Mouse (Mus musculus) bone marrow macrophage, adult 2 months (primary cell): ENCODE data around the gene Fgfr2. TPM values are rescaled to one million over a fixed set of nuclear protein-coding genes. Genes with fewer than 3 reads are reported as not detected.

ENCODE experiments used
- H3K27ac ChIP-seq: 2 replicates; pipeline ENCODE4 v1.5.1; 2012; ENCODE audit warnings: low read depth, low read length; ENCODE audit not compliant: insufficient read depth
- H3K4me1 ChIP-seq: 2 replicates; pipeline ENCODE4 v1.6.1; 2012; ENCODE audit warnings: low read length; ENCODE audit not compliant: control insufficient read depth, insufficient read depth
- H3K4me3 ChIP-seq: 2 replicates; pipeline ENCODE4 v1.5.1; 2012; ENCODE audit warnings: mild to moderate bottlenecking, low read length, moderate library complexity; ENCODE audit not compliant: insufficient read depth
- CTCF ChIP-seq: IDR thresholded peaks from 2 replicates; pipeline ENCODE4 v1.5.1; 2012; ENCODE audit warnings: low read depth, mild to moderate bottlenecking, low read length, moderate library complexity
- POLR2A ChIP-seq: IDR thresholded peaks from 2 replicates; pipeline ENCODE4 v1.6.1; 2012; ENCODE audit warnings: mild to moderate bottlenecking, low read depth, low read length, borderline replicate concordance
- polyA plus RNA-seq: library from polyadenylated mRNA; stranded (reverse); fragments of >200 nt; gene quantifications from 2 replicates; pipeline ENCODE4 v1.2.4, GENCODE M21; 2012; ENCODE audit not compliant: missing spikeins, insufficient read depth, insufficient read length

The Fgfr2 gene
- polyA plus RNA-seq, 1 experiment: 0.27 TPM

DNA sequence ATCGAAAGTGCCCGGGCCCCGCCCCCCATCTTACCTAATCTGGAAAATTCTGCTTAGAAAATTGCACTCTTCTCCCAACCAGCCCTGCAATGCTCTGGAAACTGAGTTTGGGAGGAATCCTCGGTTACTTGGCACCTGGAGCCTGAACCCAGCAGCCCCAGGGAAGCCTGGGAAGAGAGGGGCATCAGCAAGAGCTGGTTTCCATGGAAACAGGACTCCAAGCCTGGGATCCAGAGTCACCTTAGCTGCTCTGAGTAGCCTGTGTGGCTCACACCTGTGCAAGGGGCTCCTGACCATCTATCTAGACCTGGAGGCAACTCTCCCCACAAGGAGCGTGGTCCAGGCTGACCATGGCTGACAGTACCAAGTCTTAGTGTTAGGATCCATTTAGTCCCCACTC is 912.5 kb downstream of the Fgfr2 start:
- Histone ChIP-seq H3K27ac (no peak overlapping the region), H3K4me1 (no peaks in the 10 kb centered on the region), H3K4me3 (no peak overlapping the region)
- TF ChIP-seq POLR2A (no peak), CTCF (no peak)

- TF ChIP-seq CTCF (no peak), POLR2A (no peak)
- Histone ChIP-seq H3K27ac (no peak overlapping the region), H3K4me1 (no peaks in the 10 kb centered on the region), H3K4me3 (no peak overlapping the region)
Measured at GRCm38 (mm10) chr7:132208946-132209651, 914.1 kb downstream of the Fgfr2 start.

GRCm38 (mm10) chr7:132204073-132204612 is 919.0 kb downstream of the Fgfr2 start:
- Histone ChIP-seq H3K4me1 (no peaks in the 10 kb centered on the region), H3K27ac (no peak overlapping the region), H3K4me3 (no peak overlapping the region)
- TF ChIP-seq POLR2A (no peak), CTCF (no peak)

DNA sequence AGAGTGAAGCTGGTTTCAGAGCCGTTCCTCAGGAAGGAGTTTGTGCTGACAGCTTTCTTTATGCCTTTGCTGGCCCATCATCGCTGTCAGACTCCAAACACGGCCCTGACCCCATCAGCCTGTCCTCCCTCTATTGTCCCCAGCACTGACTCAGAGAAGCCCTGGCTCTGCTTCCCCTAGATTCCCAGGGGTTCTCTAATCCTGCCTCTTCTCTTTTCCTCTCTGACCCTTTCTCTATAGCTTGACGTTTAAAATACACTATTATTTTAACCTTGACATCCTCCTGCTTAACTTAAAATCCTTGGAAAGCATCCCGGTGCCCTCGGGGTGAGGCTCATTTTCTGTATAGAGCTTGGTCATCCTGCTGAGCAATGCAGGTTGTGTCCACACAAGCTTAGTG is 923.5 kb downstream of the Fgfr2 start:
- Histone ChIP-seq H3K27ac (no peak overlapping the region), H3K4me1 (no peaks in the 10 kb centered on the region), H3K4me3 (no peak overlapping the region)
- TF ChIP-seq POLR2A: no peak
- TF ChIP-seq CTCF: no peak

DNA sequence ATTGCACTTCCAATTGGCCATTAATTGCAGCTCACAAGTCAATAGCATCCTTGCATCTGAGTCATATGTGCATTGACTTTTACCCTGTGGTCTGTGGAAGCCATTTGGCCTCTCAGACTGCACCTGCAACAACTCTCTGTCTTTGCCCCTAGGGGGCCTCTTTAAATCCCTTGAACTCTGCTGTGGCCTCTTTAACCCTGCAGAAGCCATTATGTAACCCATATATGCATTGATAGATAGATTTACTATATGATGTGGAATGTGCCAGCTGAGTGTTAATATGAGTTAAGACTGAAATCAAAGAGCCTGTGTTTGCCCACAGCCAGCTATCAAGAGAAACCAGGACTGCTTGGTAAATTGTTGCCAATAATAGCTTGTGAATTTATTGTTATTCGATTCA is 924.3 kb downstream of the Fgfr2 start:
- no peak overlapping the region for H3K4me3 ChIP-seq
- H3K27ac ChIP-seq: no peak overlapping the region
- TF ChIP-seq CTCF (no peak), POLR2A (no peak)
- H3K4me1 ChIP-seq: no peaks in the 10 kb centered on the region

- TF ChIP-seq CTCF: no peak
- TF ChIP-seq POLR2A: no peak
- Histone ChIP-seq H3K4me1 (no peaks in the 10 kb centered on the region), H3K27ac (no peak overlapping the region), H3K4me3 (no peak overlapping the region)
Measured at GRCm38 (mm10) chr7:132197817-132198475, 925.2 kb downstream of the Fgfr2 start.

DNA sequence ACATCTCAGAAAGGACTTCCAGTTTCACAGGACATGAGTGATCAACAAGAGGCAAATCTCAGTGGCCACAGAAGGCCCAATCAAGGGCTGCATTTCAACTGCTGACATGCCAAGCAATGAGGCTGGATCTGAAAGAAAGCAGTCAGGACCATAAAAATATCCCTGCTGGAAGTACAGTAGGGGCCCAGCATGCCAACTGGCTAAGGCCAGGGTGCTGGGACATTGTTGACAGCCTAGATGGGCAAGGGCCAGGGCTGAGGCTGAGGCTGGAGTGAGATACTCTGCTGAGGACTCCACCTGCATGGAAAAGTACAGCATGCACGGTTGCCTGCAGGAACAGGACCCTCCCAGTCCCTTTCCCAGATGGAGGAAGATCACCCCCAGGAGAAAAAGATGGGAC is 926.6 kb downstream of the Fgfr2 start:
- TF ChIP-seq POLR2A: no peak
- no peak for TF ChIP-seq CTCF
- Histone ChIP-seq H3K4me1 (no peaks in the 10 kb centered on the region), H3K27ac (no peak overlapping the region), H3K4me3 (no peak overlapping the region)

DNA sequence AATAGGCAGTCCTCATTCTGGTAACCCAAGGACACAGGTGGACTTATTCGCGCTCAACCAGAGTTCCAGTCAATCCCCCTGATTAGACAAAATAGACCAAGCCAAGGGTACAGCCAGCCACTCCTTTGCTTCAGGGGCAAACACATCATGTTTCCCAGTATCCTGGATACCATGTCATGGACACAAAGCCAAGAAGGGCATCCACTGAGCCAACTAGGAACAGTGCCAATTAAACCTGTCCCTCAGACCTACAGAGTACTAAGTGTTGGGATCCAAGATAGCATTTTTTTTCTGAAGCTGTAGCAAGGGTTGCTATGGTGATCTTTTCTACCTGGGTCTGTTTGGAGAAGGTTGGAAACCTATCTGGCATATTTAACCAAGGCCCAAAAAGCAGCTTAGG is 929.5 kb downstream of the Fgfr2 start:
- no peak for TF ChIP-seq POLR2A
- TF ChIP-seq CTCF: no peak
- H3K27ac ChIP-seq: no peak overlapping the region
- H3K4me3 ChIP-seq: no peak overlapping the region
- H3K4me1 ChIP-seq: no peaks in the 10 kb centered on the region

DNA sequence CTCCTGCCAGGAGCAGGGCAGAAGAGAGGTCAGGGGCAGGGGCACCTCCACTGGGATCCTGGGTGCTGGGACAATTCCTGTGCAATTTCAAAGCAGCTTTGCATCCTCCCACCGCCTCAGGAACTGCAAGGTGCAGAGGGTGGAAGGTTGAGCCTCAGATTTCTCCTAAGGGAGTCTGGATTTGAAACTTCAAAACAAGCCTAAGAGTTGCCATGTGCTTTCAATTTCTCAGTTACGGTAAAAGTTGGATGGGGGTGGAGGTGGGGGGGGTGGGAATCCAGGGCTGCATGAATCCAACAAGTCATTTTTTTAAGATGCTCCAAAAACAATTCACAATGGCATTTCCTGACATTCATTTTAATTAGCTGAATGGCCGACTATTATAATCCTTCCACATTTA is 935.7 kb downstream of the Fgfr2 start:
- TF ChIP-seq POLR2A (no peak), CTCF (no peak)
- Histone ChIP-seq H3K27ac (no peak overlapping the region), H3K4me3 (no peak overlapping the region), H3K4me1 (no peaks in the 10 kb centered on the region)

GRCm38 (mm10) chr7:132183892-132184404 is 939.2 kb downstream of the Fgfr2 start:
- no peak for TF ChIP-seq CTCF
- TF ChIP-seq POLR2A: no peak
- H3K27ac ChIP-seq: no peak overlapping the region

More at GRCm38 (mm10) chr7:132183892-132184404, 939.2 kb downstream of the Fgfr2 start:
- no peak overlapping the region for H3K4me3 ChIP-seq
- H3K4me1 ChIP-seq: no peaks in the 10 kb centered on the region
